Mouse (Mus musculus): ENCODE data around the gene Arhgap5.

Gene Arhgap5

DNA sequence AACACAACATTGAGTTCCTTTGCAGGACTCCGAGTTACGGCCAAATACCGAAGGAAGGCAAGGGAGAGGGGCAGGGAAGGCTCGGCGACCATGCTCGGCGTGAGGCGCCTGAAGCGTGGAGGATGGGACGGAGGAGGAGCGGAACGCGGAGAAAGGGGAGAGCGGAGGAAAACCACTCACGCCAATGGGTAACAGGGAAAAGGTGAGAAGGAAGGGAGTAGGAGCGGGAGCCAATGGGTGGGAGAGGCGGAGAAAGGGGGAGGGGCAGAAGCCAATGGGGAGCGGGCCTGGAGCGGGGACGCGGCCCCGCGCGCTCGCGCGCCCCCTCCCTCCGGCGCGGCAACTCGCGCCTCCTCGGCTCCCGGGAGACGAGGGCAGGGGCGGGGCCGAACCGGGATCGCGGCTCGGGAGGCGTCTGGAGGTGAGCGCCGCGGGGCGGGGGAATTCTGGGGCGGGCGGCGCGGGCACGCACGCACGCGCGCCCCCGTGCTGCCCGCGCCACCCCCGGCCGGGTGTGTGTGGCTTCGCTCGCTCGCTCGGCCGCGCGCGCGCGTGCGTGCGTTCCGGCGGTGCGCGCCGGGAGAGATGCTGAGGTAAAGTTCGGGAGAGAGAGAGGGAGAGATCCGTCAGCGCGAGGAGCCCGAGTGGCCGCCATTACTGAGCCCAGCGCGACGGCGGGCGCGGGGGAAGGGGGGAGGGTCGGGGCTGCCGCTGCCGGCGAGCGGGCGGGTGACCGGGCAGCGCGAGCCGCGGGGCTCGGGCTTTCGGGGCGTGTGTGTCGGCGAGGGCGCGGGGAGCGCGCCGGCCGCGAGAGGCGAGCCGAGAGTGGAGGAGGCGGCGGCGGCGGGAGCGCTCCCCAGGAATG lies at the start of gene Arhgap5:
Gene Arhgap5 (plus strand): TSS at position 517 of the 865 bp plus-strand sequence.
- peak; percentile 94 for DNase-seq (ENCODE audit: low spot score)

- DNase-seq (ENCODE audit: low spot score): no peak
Measured at GRCm38 (mm10) chr12:52464593-52464992, 39.2 kb upstream of the Arhgap5 start.

GRCm38 (mm10) chr12:52471621-52472020 lies 32.2 kb upstream of the Arhgap5 start:
- no peak for DNase-seq (ENCODE audit: low spot score)

GRCm38 (mm10) chr12:52473988-52474968 lies 29.5 kb upstream of the Arhgap5 start:
- peak; percentile 38 for DNase-seq (ENCODE audit: low spot score)

DNA sequence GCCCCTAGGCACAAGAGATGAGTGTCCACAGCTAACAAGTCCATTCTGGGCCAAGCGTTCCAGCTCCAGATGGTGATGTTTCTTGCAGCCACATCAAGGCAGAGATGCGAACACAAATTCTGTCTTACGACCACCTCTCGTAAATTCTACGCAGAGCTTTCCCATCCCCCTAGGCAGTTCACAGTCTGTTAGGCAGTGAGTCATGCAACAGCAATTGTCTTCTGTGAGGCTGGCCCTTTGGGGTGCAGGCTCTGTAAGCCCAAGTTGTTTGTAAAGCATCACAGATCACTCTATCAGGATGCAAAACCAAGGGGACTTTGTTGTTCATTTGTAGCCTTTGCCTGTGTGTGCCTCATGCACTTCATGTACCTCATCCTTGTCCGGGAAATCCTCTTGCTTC lies 27.7 kb upstream of the Arhgap5 start:
- DNase-seq (ENCODE audit: low spot score): no peak

GRCm38 (mm10) chr12:52478611-52479010 lies 25.2 kb upstream of the Arhgap5 start:
- no peak for DNase-seq (ENCODE audit: low spot score)

DNA sequence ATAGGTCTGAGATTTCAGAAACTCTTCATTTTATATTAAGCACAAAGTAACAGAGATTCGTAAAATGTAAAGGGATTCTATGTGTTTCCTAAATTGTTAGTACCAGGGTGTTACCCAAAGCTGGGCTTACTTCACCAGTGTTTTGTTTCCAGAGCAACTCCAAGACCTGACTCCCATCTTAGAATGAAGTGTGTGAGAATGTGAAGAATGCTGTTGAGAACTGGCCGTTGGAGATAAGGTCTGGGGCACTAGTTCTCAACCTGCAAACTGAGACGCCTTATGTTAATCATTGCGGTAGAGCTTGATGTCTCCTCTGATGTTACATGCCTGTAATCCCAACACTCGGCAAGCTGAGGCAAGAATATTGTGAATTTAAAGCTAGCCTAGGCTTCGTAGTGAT lies 24.4 kb upstream of the Arhgap5 start:
- no peak for DNase-seq (ENCODE audit: low spot score)

GRCm38 (mm10) chr12:52480851-52481250 lies 22.9 kb upstream of the Arhgap5 start:
- DNase-seq (ENCODE audit: low spot score): no peak

DNA sequence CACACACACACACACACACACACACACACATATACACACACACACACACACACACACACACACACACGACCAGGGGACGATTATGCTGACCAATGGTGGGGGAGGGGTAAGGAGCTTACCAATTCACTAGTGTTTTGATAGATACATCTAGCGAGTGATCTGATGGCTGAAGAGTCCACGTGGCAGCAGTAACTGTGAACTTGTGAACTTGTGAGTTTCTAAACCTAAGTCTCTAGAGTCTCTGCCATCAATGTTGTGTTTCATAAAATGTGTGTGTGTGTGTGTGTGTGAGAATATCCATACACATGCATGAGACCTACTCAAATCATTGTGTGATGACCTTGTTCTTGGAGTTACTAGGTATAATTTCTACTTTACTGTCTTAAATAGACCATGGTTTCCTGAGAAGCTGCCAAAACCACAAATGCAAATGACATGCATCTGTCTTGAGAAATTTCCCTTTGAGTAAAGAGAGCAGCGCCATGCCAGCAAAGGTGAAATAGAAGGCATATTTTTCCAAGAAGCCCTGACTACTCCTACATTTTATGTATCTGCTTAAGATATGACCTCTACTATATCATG lies 21.7 kb upstream of the Arhgap5 start:
- DNase-seq (ENCODE audit: low spot score): no peak

DNA sequence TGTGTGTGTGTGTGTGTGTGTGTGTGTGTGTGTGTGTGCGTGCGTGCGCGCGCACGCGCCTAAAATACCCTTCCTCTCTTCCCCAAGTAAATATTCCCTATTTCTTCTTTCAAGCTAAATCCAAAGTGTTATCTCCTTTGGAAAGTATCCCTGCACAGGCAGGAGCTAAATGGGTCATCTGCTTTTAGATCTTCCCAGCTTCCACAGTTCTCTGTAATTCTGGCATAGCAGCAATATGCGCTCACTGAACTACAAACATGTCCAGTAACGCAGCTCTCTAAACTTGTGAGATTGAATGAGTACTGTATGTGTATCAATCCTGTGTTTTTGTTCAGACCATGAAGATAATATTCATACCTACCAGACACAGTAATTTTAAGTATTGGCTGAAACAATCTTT lies 20.6 kb upstream of the Arhgap5 start:
- DNase-seq (ENCODE audit: low spot score): no peak

DNA sequence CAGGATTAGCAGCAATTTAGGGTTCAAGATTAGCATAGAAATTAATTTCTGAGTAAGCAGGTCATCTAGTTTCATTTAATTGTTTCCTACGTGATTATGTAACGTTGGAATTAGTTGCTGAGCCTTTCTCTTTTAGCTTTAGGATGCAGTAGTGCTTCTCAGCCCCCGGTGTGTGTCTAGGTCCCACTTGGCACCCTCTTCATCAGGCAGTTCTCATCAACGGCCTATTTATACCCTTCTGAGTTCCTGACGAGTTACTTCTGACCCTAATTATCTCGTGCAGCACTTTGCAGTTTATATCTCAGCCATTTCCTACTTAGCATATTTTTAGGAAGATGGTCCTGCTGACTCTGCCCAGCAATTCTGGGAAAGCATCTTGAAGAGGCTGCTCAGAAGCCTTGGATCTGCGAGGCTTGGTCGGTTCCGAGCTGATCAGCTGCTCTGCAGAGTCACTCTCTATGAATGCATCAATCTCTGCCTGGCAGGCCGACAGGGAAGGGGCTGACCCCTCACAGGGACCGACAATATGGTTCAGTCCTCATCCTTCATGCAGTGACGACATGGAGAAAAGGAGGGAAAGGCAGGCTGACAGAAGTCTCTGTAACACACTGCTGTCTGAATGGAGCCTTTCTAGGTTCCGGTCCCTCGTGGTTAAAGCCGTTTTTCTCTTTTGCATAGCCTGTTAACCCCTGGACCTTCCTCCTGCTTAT lies 15.4 kb upstream of the Arhgap5 start:
- DNase-seq (ENCODE audit: low spot score): no peak

- DNase-seq (ENCODE audit: low spot score): no peak
Measured at GRCm38 (mm10) chr12:52493281-52493681, 10.5 kb upstream of the Arhgap5 start.

GRCm38 (mm10) chr12:52497209-52497608 lies 6.6 kb upstream of the Arhgap5 start:
- DNase-seq (ENCODE audit: low spot score): no peak

GRCm38 (mm10) chr12:52500915-52501833 lies 2.6 kb upstream of the Arhgap5 start:
- DNase-seq (ENCODE audit: low spot score): peak; percentile 25

GRCm38 (mm10) chr12:52502161-52502560 lies 1.6 kb upstream of the Arhgap5 start:
- no peak for DNase-seq (ENCODE audit: low spot score)

GRCm38 (mm10) chr12:52503131-52503455 lies 679 bp upstream of the Arhgap5 start:
- no peak for DNase-seq (ENCODE audit: low spot score)

GRCm38 (mm10) chr12:52504331-52505181 lies 784 bp downstream of the Arhgap5 start:
- DNase-seq (ENCODE audit: low spot score): peak; percentile 23

GRCm38 (mm10) chr12:52524699-52525098 lies 20.9 kb downstream of the Arhgap5 start:
- DNase-seq (ENCODE audit: low spot score): no peak

DNA sequence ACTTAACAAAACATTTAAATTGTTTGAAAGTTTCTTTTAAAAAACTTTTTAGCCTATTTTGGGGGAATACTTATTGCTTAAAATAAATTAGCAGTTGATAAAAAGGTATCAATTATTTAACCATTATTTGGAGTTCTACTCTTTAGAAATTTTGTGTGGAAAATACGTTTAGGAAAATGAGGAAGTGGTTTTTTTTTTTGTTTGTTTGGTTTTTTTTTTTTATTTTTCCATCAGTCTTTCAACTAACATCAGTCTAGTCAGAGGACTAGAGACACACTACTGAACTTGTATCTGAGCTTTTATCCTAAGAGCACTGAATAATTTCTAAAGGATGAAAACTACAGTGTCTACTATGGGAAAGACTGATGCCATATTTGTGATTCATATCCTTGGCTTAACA lies 21.7 kb downstream of the Arhgap5 start:
- DNase-seq (ENCODE audit: low spot score): no peak

- no peak for DNase-seq (ENCODE audit: low spot score)
Measured at GRCm38 (mm10) chr12:52529740-52530139, 26.0 kb downstream of the Arhgap5 start.

Data from layer of hippocampus, adult 11-12 months (tissue).